Mouse (Mus musculus) liver, postnatal 0 days (tissue): ENCODE data around the gene Cdk6. TPM values are rescaled to one million over a fixed set of nuclear protein-coding genes. Genes with fewer than 3 reads are reported as not detected.

Experiments used
- ATAC-seq: fragments of 200-750 bp; cut with Nextera tagmentation; 2 replicates; pipeline ENCODE4 v1.8.0; 2017; ENCODE audit warnings: mild to moderate bottlenecking, moderate library complexity
- DNase-seq: peaks from one replicate; pipeline ENCODE4 v3.0.0-alpha.2; 2016
- H3K27ac ChIP-seq: fragments of 300-500 bp; sonication (generic); 2 replicates; pipeline ENCODE4 v1.5.1; 2014; ENCODE audit warnings: antibody characterized with exemption, moderate library complexity, mild to moderate bottlenecking, low read depth
- H3K27me3 ChIP-seq: fragments of 300-500 bp; sonication (generic); 2 replicates; pipeline ENCODE4 v1.6.1; 2014; ENCODE audit warnings: low read length, control low read depth, mixed read lengths; ENCODE audit not compliant: insufficient read depth
- H3K36me3 ChIP-seq: fragments of 300-500 bp; sonication (generic); replicated peaks from 2 replicates; pipeline ENCODE4 v1.6.1; 2014; ENCODE audit warnings: mild to moderate bottlenecking, control low read depth, low read length, moderate library complexity, mixed read lengths; ENCODE audit not compliant: insufficient read depth
- H3K4me1 ChIP-seq: fragments of 300-500 bp; sonication (generic); 2 replicates; pipeline ENCODE4 v1.6.1; 2014; ENCODE audit warnings: antibody characterized with exemption, mild to moderate bottlenecking, control low read depth; ENCODE audit not compliant: insufficient read depth
- H3K4me2 ChIP-seq: fragments of 300-500 bp; sonication (generic); 2 replicates; pipeline ENCODE4 v1.6.1; 2014; ENCODE audit warnings: low read depth, mild to moderate bottlenecking, low read length, moderate library complexity, mixed read lengths
- H3K4me3 ChIP-seq: fragments of 300-500 bp; sonication (generic); 2 replicates; pipeline ENCODE4 v1.5.1; 2014; ENCODE audit warnings: low read depth, low read length
- H3K9ac ChIP-seq: fragments of 300-500 bp; sonication (generic); replicated peaks from 2 replicates; pipeline ENCODE4 v1.6.1; 2014; ENCODE audit warnings: mild to moderate bottlenecking, moderate library complexity
- H3K9me3 ChIP-seq: fragments of 300-500 bp; sonication (generic); 2 replicates; pipeline ENCODE4 v1.6.1; 2016; ENCODE audit warnings: mild to moderate bottlenecking, control low read depth, low read length, mixed read lengths
- CTCF ChIP-seq: sonication (generic); IDR thresholded peaks from 2 replicates; pipeline ENCODE4 v1.5.1; 2016; ENCODE audit warnings: antibody characterized with exemption, low read depth
- EP300 ChIP-seq: IDR thresholded peaks from 2 replicates; pipeline ENCODE4 v1.6.1; 2016; ENCODE audit warnings: antibody characterized with exemption, low read depth, mild to moderate bottlenecking
- WGBS: fragments of 180-500 bp; shearing (Covaris S2); extraction: QIAGEN DNeasy Blood & Tissue Kit; methylation state at CpG from one replicate; pipeline ENCODE4 v1.1.7; 2014; ENCODE audit not compliant: insufficient replicate concordance; 5-methylcytosine and 5-hydroxymethylcytosine counted together
- polyA plus RNA-seq: library from polyadenylated mRNA; unstranded; fragments of >200 nt; fragmentation: Nextera tagmentation; extraction: Ambion mirVana; gene quantifications from 2 replicates; pipeline ENCODE4 v1.2.1, GENCODE M21; 2015

The Cdk6 gene
- 17.1 and 17.3 TPM in 2 replicates for polyA plus RNA-seq

GRCm38 (mm10) chr5:3341111-3341911 is at the start of gene Cdk6:
Gene Cdk6, plus strand, starts transcription at chr5:3341485.
- WGBS: under 1% methylated on average over 56 of the region's 59 CpGs
- peak; percentile 38 for ATAC-seq

GRCm38 (mm10) chr5:3293666-3294065 is 47.6 kb upstream of the Cdk6 start:
- 81% methylated on average over 4 of the region's 4 CpGs for WGBS
- Histone ChIP-seq H3K4me3 (no peak overlapping the region), H3K27ac (no peak overlapping the region), H3K36me3 (no peaks in the 10 kb centered on the region), H3K9me3 (no peaks in the 10 kb centered on the region), H3K9ac (no peak overlapping the region), H3K4me1 (no peaks in the 10 kb centered on the region), H3K27me3 (no peaks in the 10 kb centered on the region), H3K4me2 (no peak overlapping the region)
- TF ChIP-seq EP300 (no peak), CTCF (no peak)
- ATAC-seq (no peak), DNase-seq (no peak)

More at GRCm38 (mm10) chr5:3341111-3341911, at the start of gene Cdk6:
- Histone ChIP-seq H3K4me1 (peaks cover 2% of the 10 kb centered on the region; the same call in 1 of the 2 replicates), H3K4me2 (peak within 1 kb of the TSS; percentile 99), H3K9ac (peak within 1 kb of the TSS; percentile 80), H3K27me3 (no peaks in the 10 kb centered on the region), H3K4me3 (peak within 1 kb of the TSS; percentile 82), H3K36me3 (no peaks in the 10 kb centered on the region), H3K9me3 (no peaks in the 10 kb centered on the region), H3K27ac (peak within 1 kb of the TSS; percentile 92)
- TF ChIP-seq EP300 (no peak), CTCF (no peak)
- peak; percentile 68 for DNase-seq

- WGBS: 43% methylated on average over 12 of the region's 12 CpGs
- peak; percentile 74 for ATAC-seq
These were observed 40.4 kb upstream of the Cdk6 start for GRCm38 (mm10) chr5:3300801-3301457.

GRCm38 (mm10) chr5:3301535-3301934 is 39.8 kb upstream of the Cdk6 start:
- Histone ChIP-seq H3K9ac (no peak overlapping the region), H3K27me3 (no peaks in the 10 kb centered on the region), H3K4me3 (no peak overlapping the region), H3K4me2 (no peak overlapping the region), H3K4me1 (no peaks in the 10 kb centered on the region), H3K9me3 (no peaks in the 10 kb centered on the region), H3K36me3 (no peaks in the 10 kb centered on the region), H3K27ac (0 out of 2 replicates have a peak overlapping the region, but pooled peaks have one; percentile 24)
- 63% methylated on average over 5 of the region's 5 CpGs for WGBS
- no peak for ATAC-seq
- DNase-seq: no peak
- TF ChIP-seq CTCF (no peak), EP300 (no peak)

More at GRCm38 (mm10) chr5:3300801-3301457, 40.4 kb upstream of the Cdk6 start:
- TF ChIP-seq CTCF (no peak), EP300 (no peak)
- Histone ChIP-seq H3K27ac (peak overlapping the region; percentile 24; the same call in 1 of the 2 replicates), H3K4me2 (peak overlapping the region; percentile 33), H3K9me3 (no peaks in the 10 kb centered on the region), H3K4me3 (no peak overlapping the region), H3K27me3 (no peaks in the 10 kb centered on the region), H3K9ac (no peak overlapping the region), H3K36me3 (no peaks in the 10 kb centered on the region), H3K4me1 (no peaks in the 10 kb centered on the region)
- peak; percentile 36 for DNase-seq

GRCm38 (mm10) chr5:3303876-3304275 is 37.4 kb upstream of the Cdk6 start:
- no peak for ATAC-seq
- Histone ChIP-seq H3K27ac (no peak overlapping the region), H3K4me3 (no peak overlapping the region), H3K9me3 (no peaks in the 10 kb centered on the region), H3K4me2 (no peak overlapping the region), H3K36me3 (no peaks in the 10 kb centered on the region), H3K4me1 (no peaks in the 10 kb centered on the region), H3K9ac (no peak overlapping the region), H3K27me3 (no peaks in the 10 kb centered on the region)
- 85% methylated on average over 9 of the region's 9 CpGs for WGBS
- no peak for DNase-seq
- TF ChIP-seq CTCF (no peak), EP300 (no peak)

- DNase-seq (no peak), ATAC-seq (no peak)
- no peaks in the 10 kb centered on the region for H3K27me3 ChIP-seq
- H3K9ac ChIP-seq: no peak overlapping the region
- H3K36me3 ChIP-seq: no peaks in the 10 kb centered on the region
- no peaks in the 10 kb centered on the region for H3K9me3 ChIP-seq
- TF ChIP-seq EP300 (no peak), CTCF (no peak)
- H3K4me3 ChIP-seq: no peak overlapping the region
- H3K4me2 ChIP-seq: no peak overlapping the region
- H3K27ac ChIP-seq: no peak overlapping the region
- 81% methylated on average over 1 of the region's 1 CpGs for WGBS
- no peaks in the 10 kb centered on the region for H3K4me1 ChIP-seq
These were observed 35.1 kb upstream of the Cdk6 start for GRCm38 (mm10) chr5:3306146-3306545.
